24 mouse cellular contexts compared by ENCODE assay signal in the genomic region with DNA sequence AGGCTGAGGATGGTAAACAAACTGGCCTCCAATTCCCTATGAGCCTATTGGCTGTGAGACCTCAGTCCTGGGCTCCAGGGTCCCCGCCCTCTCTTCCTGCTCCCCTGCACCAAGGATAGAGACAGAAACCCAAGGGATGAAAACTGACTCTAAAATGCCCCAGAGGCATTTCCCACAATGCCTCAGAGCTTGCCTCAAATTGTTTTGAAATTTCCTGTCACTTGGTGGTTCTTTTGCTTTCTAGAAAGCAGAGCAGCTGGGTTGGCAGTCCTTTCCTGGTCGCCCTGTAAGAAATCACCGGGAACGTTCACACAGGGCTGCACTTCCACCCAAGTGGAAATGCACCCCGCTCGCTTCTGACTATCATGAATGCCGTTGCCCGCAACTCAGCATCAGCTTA.
DNase-seq lines count a peak whose midpoint lies in the region; ATAC-seq lines count a peak whose summit lies in the region.
"Had no signal": no experiment of that assay in that cellular context is flagged by ENCODE, and none has a peak within 500 bp of the region (broad histone marks: within the 10 kb centered on the region; RNA-seq: fewer than 3 reads in every experiment).

No protein-coding gene starts in this region.

- DNase-seq in kidney, postnatal 14 days: no peak
- peak; percentile 53 for DNase-seq in retina, postnatal 1 day
- no peak for DNase-seq in retina, embryonic 14.5 days (ENCODE audit: low spot score)
- DNase-seq in NIH3T3 (ENCODE audit: low read depth): peak; percentile 35
- peak; percentile 39 for DNase-seq in induced T-regulatory cell, adult 2 months (ENCODE audit: low read depth)
- DNase-seq in thymus, postnatal 36 days: no peak
- DNase-seq: adrenal gland, postnatal 25 days; cerebellum, adult 8-10 months; cerebellum, postnatal 36 days; gastrocnemius, postnatal 25 days; heart, postnatal 4 days; kidney, adult 11 months; layer of hippocampus, adult 9-11 months; liver, embryonic 13.5 days; lung, postnatal 10 days; right cerebral cortex, postnatal 25 days; thymus, adult 18-20 months; thymus, postnatal 4 days had no signal

- H3K27ac ChIP-seq in kidney, embryonic 15.5 days: peak overlapping the region; percentile 15; the same call in 1 of the 2 replicates
- H3K27ac ChIP-seq: forebrain, embryonic 10.5 days; hindbrain, embryonic 15.5 days; left cerebral cortex, adult 2 months; liver, embryonic 13.5 days had no signal

- no peaks in the 10 kb centered on the region for H3K9me3 ChIP-seq in kidney, embryonic 15.5 days (replicated peaks)
- H3K9me3 ChIP-seq: forebrain, embryonic 10.5 days; hindbrain, embryonic 15.5 days; liver, embryonic 13.5 days had no signal

- H3K9ac ChIP-seq in kidney, embryonic 15.5 days: no peak overlapping the region
- H3K9ac ChIP-seq: hindbrain, embryonic 15.5 days; liver, embryonic 13.5 days had no signal

- peaks cover 38% of the 10 kb centered on the region for H3K4me1 ChIP-seq in kidney, embryonic 15.5 days

- no peak overlapping the region for H3K4me3 ChIP-seq in kidney, embryonic 15.5 days (replicated peaks)
- H3K4me3 ChIP-seq: forebrain, embryonic 10.5 days; hindbrain, embryonic 15.5 days; left cerebral cortex, adult 2 months; liver, embryonic 13.5 days had no signal

- H3K27me3 ChIP-seq in kidney, embryonic 15.5 days: no peaks in the 10 kb centered on the region
- H3K27me3 ChIP-seq: hindbrain, embryonic 15.5 days; liver, embryonic 13.5 days had no signal

- 74% methylated on average over 8 of the region's 8 CpGs for WGBS in kidney, embryonic 15.5 days

- no peak overlapping the region for H3K4me2 ChIP-seq in kidney, embryonic 15.5 days
- H3K4me2 ChIP-seq: hindbrain, embryonic 15.5 days; liver, embryonic 13.5 days; midbrain, embryonic 11.5 days had no signal

- no peak for ATAC-seq in kidney, embryonic 15.5 days (replicated peaks; ENCODE audit: low FRiP score)
- ATAC-seq: forebrain, embryonic 16.5 days had no signal

- no peaks in the 10 kb centered on the region for H3K36me3 ChIP-seq in kidney, embryonic 15.5 days
- H3K36me3 ChIP-seq: forebrain, embryonic 10.5 days; hindbrain, embryonic 15.5 days; liver, embryonic 13.5 days had no signal

Comparison
In these comparisons a context has a peak if more than half of its experiments do, and no peak if none do; other contexts are left out.
1. DNase-seq: peak in retina, postnatal 1 day (single experiment), NIH3T3 (single experiment) and induced T-regulatory cell, adult 2 months (single experiment); none in kidney, postnatal 14 days (single experiment), retina, embryonic 14.5 days (single experiment) and thymus, postnatal 36 days (0 of 2).